Mouse (Mus musculus) adrenal gland, adult 10 weeks (tissue): Measurements from ENCODE around the gene Dnase1l2. TPM values are rescaled to one million over a fixed set of nuclear protein-coding genes. Genes with fewer than 3 reads are reported as not detected.

Experiments
- polyA plus RNA-seq: library from polyadenylated mRNA; stranded (reverse); fragments of 350-450 nt; fragmentation: Illumina TruSeq; extraction: RNeasy Lipid Tissue Mini Kit (QIAGEN cat#74804); gene quantifications from one replicate; pipeline ENCODE4 v1.2.3, GENCODE M21; 2014; ENCODE audit warnings: low read depth, low replicate concordance

Gene Dnase1l2
- not detected for polyA plus RNA-seq

GRCm38 (mm10) chr17:24442632-24443155 is at the start of gene Dnase1l2:
TSS of gene Dnase1l2 (minus strand) at chr17:24443105.

DNA sequence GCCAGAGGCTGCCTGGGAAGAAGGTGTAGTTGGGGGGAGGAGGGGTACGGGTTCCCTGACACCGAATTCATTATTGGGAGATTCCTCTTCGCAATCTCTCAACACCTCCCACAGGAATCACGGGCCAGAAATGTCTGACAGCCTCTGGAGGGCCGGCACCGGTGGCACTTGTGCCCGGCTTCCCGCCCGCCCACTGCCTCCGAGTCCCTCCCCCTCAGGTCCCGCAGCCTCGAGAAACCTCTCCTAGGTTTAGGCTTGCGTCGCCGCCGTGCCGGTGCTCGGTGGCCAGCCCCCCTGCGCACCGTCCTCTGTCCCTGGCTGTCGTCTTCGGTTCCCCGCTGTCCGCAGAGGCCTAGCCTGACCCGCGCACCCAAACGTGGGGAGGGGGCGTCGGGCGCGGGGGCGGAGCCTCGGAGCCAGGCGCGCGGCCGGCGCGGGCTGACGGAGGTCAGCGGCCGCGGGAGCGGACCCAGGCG is 45.3 kb upstream of the Dnase1l2 start, which contains the start of gene Caskin1:
Caskin1 (plus strand) TSS at position 416 of the 476 bp plus-strand sequence.

GRCm38 (mm10) chr17:24478663-24479380 is 35.9 kb upstream of the Dnase1l2 start, which contains the start of gene Mlst8:
TSS of gene Mlst8 (minus strand) at chr17:24479078.

DNA sequence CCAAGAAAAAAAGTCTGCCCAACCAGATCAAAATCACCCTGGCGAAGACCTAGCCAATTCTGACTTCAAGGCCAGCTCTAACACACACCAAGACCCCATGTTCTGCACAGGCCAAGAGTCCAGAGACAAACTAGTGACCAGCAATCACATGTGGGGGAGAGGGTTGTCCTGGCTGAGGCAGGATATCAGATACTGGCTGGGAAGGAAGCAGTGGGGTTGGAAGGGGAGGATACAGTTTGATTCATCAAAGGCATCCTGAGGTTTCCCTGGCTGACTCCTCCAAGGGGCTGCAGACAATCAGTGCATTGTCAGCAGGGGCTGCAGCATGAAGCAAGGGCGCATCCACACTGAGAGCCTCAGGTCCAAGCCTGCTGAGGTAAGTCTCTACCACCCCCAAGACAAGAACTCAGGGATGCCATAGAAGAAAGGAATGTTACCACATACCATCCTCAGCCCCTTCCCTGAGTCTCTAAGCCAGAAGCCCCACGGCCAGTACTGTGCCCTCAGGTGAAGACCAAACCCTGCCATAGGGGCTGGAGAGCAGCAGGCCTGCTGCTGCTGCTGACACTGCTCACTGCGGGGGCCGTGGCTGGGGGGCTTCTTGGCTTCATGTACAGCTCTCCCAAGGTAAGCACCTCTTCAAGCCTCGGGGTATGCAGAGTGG is 30.8 kb upstream of the Dnase1l2 start, which contains the start of gene Bricd5:
Bricd5 (plus strand) TSS at position 273 of the 664 bp plus-strand sequence.

DNA sequence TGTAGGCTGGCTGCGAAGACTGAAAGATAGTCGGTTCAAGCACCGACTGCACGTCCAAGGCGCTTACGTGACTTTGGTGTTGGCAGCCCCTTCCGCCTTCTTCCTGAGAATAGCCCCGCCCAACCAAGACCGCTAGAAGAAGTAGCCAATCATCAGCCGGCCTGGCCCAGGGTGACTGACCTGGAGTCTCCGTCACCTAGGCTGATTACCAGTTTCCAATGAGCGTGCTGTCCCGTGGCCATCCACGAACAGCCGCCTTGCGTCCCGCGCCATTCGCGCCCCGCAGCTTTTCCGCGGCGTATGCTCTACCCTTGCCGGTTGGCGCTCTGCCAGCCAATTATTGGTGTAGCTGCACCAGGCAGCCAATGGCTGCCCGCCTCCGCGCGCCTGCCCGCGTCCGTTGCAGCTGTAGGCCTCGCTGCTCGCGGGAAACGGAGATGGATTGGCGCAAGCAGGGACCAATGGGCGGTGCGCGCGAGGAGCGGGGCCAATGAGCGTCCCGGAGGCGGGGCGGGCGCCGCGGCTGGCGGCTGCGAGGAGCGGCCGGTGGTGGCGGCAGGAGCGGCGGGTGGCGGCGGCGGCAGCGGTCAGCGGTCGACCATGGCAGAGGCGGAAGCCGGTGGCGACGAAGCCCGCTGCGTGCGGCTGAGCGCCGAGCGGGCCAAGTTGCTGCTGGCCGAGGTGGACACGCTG is 27.2 kb upstream of the Dnase1l2 start, which contains the start of the genes E4f1 and Pgp:
E4f1 (minus strand) TSS at position 404 of the 693 bp plus-strand sequence.
Pgp (plus strand) TSS at position 483 of the 693 bp plus-strand sequence.

DNA sequence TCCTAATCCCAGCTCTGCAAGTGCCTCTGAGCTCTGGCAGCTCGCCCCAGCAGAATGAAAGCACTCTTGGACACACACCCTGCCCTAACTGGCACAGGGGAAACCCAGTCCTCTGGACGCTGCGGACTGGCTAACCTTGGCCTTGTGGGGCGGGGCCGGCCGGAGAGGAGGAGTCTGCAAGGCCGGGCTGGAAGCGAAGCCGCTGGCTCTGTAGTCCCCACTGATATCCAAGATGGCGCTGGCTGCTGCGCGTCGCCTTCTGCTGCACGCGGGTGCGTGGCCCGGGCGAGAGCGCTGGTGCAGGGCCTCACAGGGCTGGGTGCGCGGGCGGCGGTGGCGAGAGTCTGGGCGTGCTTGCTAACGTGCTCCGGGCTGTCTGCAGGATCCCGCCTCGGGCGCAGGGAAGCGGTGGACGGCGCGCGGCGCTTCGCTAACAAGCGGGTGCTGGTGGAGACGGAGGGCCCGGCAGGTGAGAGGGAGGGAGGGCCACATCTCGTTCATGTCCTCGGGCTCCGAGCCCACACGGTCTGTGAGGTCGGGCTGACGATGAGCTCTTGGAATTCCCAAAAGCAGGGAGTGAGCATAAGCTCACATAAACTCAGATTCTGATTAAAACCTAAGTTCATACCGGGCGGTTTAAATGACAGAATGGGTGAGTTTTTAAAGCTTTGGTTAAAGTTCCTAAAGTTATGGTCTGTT is 16.3 kb downstream of the Dnase1l2 start, which contains the start of gene Eci1:
Eci1 (plus strand) TSS at position 171 of the 699 bp plus-strand sequence.

GRCm38 (mm10) chr17:24414230-24414976 is 28.5 kb downstream of the Dnase1l2 start, which contains the start of gene Rnps1:
TSS of gene Rnps1 (plus strand) at chr17:24414565.

Other genes with a start within 250 kb of the Dnase1l2 start
- gene Tbc1d24, start 237.5 kb downstream of the Dnase1l2 start, polyA plus RNA-seq = 15.3 TPM
- 0.35 TPM for gene Ntn3, start 233.6 kb downstream of the Dnase1l2 start, polyA plus RNA-seq
- 4.6 TPM for gene Tedc2, start 222.3 kb downstream of the Dnase1l2 start, polyA plus RNA-seq
- 0.58 TPM for gene Ccnf, start 191.6 kb downstream of the Dnase1l2 start, polyA plus RNA-seq
- not detected for gene Abca17, start 92.0 kb downstream of the Dnase1l2 start, polyA plus RNA-seq
- 2.9 TPM for gene Abca3, start 91.2 kb downstream of the Dnase1l2 start, polyA plus RNA-seq
- gene Rnps1, start 28.5 kb downstream of the Dnase1l2 start, polyA plus RNA-seq = 41.9 TPM
- gene Eci1, start 16.5 kb downstream of the Dnase1l2 start, polyA plus RNA-seq = 42.5 TPM
- 0.52 TPM for gene E4f1, start 27.2 kb upstream of the Dnase1l2 start, polyA plus RNA-seq
- 79.8 TPM for gene Pgp, start 27.3 kb upstream of the Dnase1l2 start, polyA plus RNA-seq
- gene Bricd5, start 30.8 kb upstream of the Dnase1l2 start, polyA plus RNA-seq = not detected
- 5.9 TPM for gene Mlst8, start 36.0 kb upstream of the Dnase1l2 start, polyA plus RNA-seq
- gene Caskin1, start 45.5 kb upstream of the Dnase1l2 start, polyA plus RNA-seq = 1.6 TPM
- gene Traf7, start 84.8 kb upstream of the Dnase1l2 start, polyA plus RNA-seq = 8.4 TPM
- not detected for gene Rab26, start 91.1 kb upstream of the Dnase1l2 start, polyA plus RNA-seq
- 10.1 TPM for gene Pkd1, start 106.7 kb upstream of the Dnase1l2 start, polyA plus RNA-seq
- 16.9 TPM for gene Tsc2, start 189.5 kb upstream of the Dnase1l2 start, polyA plus RNA-seq
- 0.47 TPM for gene Nthl1, start 189.6 kb upstream of the Dnase1l2 start, polyA plus RNA-seq
- gene Slc9a3r2, start 207.2 kb upstream of the Dnase1l2 start, polyA plus RNA-seq = 16.7 TPM
- gene Npw, start 215.4 kb upstream of the Dnase1l2 start, polyA plus RNA-seq = not detected
- 2.2 TPM for gene Zfp598, start 226.6 kb upstream of the Dnase1l2 start, polyA plus RNA-seq
- gene Syngr3, start 246.8 kb upstream of the Dnase1l2 start, polyA plus RNA-seq = 0.76 TPM